Mouse (Mus musculus) limb, embryonic 14.5 days (tissue): ENCODE measurements at regions not wholly inside any gene's neighbourhood (a gene's known extent, or its start where the extent isn't known, plus 50 kb on each side); places are given as distances from the start of the nearest gene placed in this dataset.

ENCODE experiments used
- ATAC-seq: fragments of 200-750 bp; cut with Nextera tagmentation; 2 replicates; pipeline ENCODE4 v1.8.0; 2017; ENCODE audit warnings: low read depth, moderate number of reproducible peaks, moderate TSS enrichment; ENCODE audit not compliant: low FRiP score
- DNase-seq: peaks from one replicate; pipeline ENCODE4 v3.0.0-alpha.2; 2015; ENCODE audit warnings: low spot score
- H3K27ac ChIP-seq: fragments of 300-500 bp; sonication (generic); replicated peaks from 2 replicates; pipeline ENCODE4 v1.5.1; 2014; ENCODE audit warnings: low read depth, mild to moderate bottlenecking, low read length, moderate library complexity, mixed read lengths
- H3K27me3 ChIP-seq: fragments of 300-500 bp; sonication (generic); 2 replicates; pipeline ENCODE4 v1.6.1; 2014; ENCODE audit warnings: low read length, mixed read lengths; ENCODE audit not compliant: control insufficient read depth, insufficient read depth
- H3K36me3 ChIP-seq: fragments of 300-500 bp; sonication (generic); 2 replicates; pipeline ENCODE4 v1.6.1; 2014; ENCODE audit warnings: mild to moderate bottlenecking, low read length, moderate library complexity, mixed read lengths; ENCODE audit not compliant: control insufficient read depth, insufficient read depth
- H3K4me1 ChIP-seq: fragments of 300-500 bp; sonication (generic); 2 replicates; pipeline ENCODE4 v1.6.1; 2014; ENCODE audit warnings: antibody characterized with exemption, low read length, mixed read lengths; ENCODE audit not compliant: control insufficient read depth, insufficient read depth
- H3K4me2 ChIP-seq: fragments of 300-500 bp; sonication (generic); replicated peaks from 2 replicates; pipeline ENCODE4 v1.6.1; 2014; ENCODE audit warnings: low read depth, mild to moderate bottlenecking, low read length, moderate library complexity; ENCODE audit not compliant: severe bottlenecking
- H3K4me3 ChIP-seq: fragments of 300-500 bp; sonication (generic); replicated peaks from 2 replicates; pipeline ENCODE4 v1.5.1; 2014; ENCODE audit warnings: low read length
- H3K9ac ChIP-seq: fragments of 300-500 bp; sonication (generic); 2 replicates; pipeline ENCODE4 v1.6.1; 2014; ENCODE audit warnings: mild to moderate bottlenecking, low read depth, low read length, moderate library complexity; ENCODE audit not compliant: severe bottlenecking
- H3K9me3 ChIP-seq: fragments of 300-500 bp; sonication (generic); 2 replicates; pipeline ENCODE4 v1.6.1; 2016; ENCODE audit warnings: low read length; ENCODE audit not compliant: control insufficient read depth
- POLR2A ChIP-seq: fragments of 200-500 bp; IDR thresholded peaks from 2 replicates; pipeline ENCODE4 v1.8.0; 2012; ENCODE audit warnings: inconsistent platforms, mild to moderate bottlenecking, moderate library complexity, borderline replicate concordance; ENCODE audit not compliant: insufficient read depth, insufficient read length; ENCODE audit errors: extremely low read depth
- WGBS: fragments of 180-500 bp; shearing (Covaris S2); extraction: QIAGEN DNeasy Blood & Tissue Kit; methylation state at CpG from one replicate; pipeline ENCODE4 v1.1.7; 2014; 5-methylcytosine and 5-hydroxymethylcytosine counted together

DNA sequence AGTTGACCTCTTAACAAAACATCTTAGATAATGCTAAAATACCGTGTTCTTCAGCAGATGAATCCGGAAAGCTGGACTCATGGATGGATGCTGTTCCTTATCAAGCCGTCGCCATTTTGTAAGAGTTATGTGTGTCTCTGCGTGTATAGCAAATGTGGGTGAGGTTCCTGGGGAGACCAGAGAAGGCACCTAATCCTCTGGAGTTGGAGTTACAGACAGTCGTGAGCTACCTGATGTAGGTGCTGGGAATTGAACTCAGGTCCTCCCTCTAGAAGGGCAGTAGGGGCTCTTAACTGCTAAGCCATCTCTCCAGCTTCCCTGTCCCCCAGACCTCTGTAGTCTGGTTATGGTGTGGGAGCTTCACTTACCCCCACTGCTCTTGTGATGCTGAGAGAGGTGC, 84.4 kb upstream of the Psmd7 start:
- H3K4me2 ChIP-seq: no peak overlapping the region
- no peak overlapping the region for H3K9ac ChIP-seq
- ATAC-seq: no peak
- H3K36me3 ChIP-seq: no peaks in the 10 kb centered on the region
- no peak overlapping the region for H3K27ac ChIP-seq
- 88% methylated on average over 6 of the region's 6 CpGs for WGBS
- H3K4me1 ChIP-seq: 0 out of 2 replicates have a peak, but pooled peaks cover 3% of the 10 kb centered on the region
- no peaks in the 10 kb centered on the region for H3K27me3 ChIP-seq
- no peak overlapping the region for H3K4me3 ChIP-seq
- TF ChIP-seq POLR2A: no peak
- no peak for DNase-seq
- 0 out of 2 replicates have a peak, but pooled peaks cover 3% of the 10 kb centered on the region for H3K9me3 ChIP-seq

DNA sequence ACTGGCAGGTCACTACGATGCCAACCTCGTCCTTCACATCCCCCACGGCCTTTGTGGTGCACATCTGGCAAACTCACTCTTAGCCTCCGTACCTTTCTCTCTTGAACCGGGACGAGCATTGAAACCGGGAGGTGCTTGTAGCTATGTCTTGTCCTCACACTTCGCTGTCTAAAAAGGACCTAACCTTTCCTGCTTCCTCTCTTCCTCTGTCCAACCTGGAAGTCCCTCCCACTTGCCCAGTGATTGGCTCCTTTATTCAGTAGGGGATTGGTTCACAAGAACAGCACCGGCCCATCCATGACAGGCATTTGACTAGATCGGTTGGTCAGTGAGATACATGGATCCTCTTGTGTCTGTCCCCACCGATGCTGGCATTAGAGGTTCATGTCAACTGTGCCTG, 93.8 kb upstream of the Psmd7 start:
- H3K4me1 ChIP-seq: peaks cover 10% of the 10 kb centered on the region
- no peak overlapping the region for H3K4me2 ChIP-seq
- H3K9ac ChIP-seq: no peak overlapping the region
- H3K27ac ChIP-seq: no peak overlapping the region
- H3K27me3 ChIP-seq: no peaks in the 10 kb centered on the region
- H3K4me3 ChIP-seq: no peak overlapping the region
- 87% methylated on average over 11 of the region's 11 CpGs for WGBS
- DNase-seq (no peak), ATAC-seq (no peak)
- H3K36me3 ChIP-seq: no peaks in the 10 kb centered on the region
- 0 out of 2 replicates have a peak, but pooled peaks cover 3% of the 10 kb centered on the region for H3K9me3 ChIP-seq
- TF ChIP-seq POLR2A: no peak

DNA sequence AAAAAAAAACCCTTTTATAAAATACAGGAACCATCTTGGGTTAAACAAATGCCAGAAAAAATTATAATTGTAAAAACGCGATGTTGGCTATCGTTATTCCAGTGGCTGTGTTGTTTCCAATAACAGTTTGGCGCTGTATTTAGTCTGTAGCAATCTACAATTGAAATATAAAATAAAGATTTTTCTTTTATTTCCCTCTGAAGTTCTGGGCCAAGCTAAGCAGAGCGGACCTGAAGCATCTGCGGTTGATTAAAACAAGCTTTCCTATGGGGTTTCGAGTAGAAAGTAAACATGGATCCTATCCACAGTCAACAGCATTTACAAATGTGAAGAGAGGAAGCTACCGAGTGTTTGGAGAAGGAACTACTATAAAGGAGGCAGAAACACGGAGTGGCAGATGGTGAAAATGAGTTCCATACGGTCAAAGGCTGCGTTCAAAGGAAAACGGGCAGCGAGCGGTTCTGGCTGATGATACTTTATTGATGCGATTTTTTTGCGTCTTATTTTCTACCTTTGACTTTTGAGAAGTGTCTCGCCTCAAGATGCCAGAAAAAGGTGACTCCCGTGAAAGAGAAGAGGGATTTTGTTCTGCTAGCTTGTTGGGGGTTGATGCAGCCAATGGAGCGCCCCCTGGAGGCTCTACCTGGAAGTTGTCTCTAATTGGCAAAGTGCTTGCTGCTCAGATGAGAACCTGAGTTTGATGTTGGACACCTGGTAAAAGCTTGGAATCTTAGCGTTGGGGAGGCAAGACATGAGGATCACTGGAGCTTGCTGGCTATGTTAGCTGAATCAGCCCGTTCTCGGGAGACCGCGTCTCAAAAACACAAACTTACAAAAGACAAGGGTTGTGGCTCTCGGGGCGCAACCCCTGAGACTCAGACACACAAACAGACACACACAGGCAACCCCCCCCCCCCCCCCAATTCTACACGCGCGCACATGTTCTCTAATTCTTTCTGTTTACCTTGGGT, 96.7 kb upstream of the Psmd7 start:
- Histone ChIP-seq H3K9ac (no peak overlapping the region), H3K9me3 (no peaks in the 10 kb centered on the region), H3K36me3 (no peaks in the 10 kb centered on the region), H3K4me1 (peaks cover 10% of the 10 kb centered on the region), H3K4me3 (peak overlapping the region; percentile 6), H3K27me3 (no peaks in the 10 kb centered on the region), H3K27ac (peak overlapping the region; percentile 21), H3K4me2 (peak overlapping the region; percentile 25)
- TF ChIP-seq POLR2A: no peak
- peak; percentile 79; the same call in 1 of the 2 replicates for ATAC-seq
- 31% methylated on average over 29 of the region's 29 CpGs for WGBS
- DNase-seq: peak; percentile 68

DNA sequence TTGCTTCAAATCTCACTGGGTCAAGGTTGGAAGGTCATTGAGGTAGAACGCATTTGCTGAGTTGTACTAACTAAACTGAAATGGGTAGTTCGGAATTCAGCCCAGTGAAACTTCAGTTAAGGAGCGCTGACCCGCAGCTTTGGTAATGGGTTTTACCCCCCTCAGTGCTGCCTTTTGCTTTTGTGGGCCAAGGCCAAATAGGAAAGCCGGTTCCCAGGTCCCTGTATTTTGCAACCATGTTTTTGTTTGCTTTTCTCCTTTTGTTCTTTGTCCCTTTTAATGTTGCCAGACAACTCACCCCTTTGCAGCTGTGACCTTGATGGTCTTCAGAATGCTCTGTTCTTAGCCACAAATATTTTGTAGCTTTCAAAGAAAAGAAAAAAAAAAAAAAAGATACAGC, 98.7 kb upstream of the Psmd7 start:
- Histone ChIP-seq H3K27ac (no peak overlapping the region), H3K27me3 (no peaks in the 10 kb centered on the region), H3K4me3 (no peak overlapping the region), H3K4me2 (no peak overlapping the region), H3K4me1 (peaks cover 10% of the 10 kb centered on the region), H3K9ac (no peak overlapping the region), H3K36me3 (no peaks in the 10 kb centered on the region), H3K9me3 (no peaks in the 10 kb centered on the region)
- ATAC-seq: no peak
- no peak for DNase-seq
- no peak for TF ChIP-seq POLR2A
- WGBS: 75% methylated on average over 5 of the region's 5 CpGs

DNA sequence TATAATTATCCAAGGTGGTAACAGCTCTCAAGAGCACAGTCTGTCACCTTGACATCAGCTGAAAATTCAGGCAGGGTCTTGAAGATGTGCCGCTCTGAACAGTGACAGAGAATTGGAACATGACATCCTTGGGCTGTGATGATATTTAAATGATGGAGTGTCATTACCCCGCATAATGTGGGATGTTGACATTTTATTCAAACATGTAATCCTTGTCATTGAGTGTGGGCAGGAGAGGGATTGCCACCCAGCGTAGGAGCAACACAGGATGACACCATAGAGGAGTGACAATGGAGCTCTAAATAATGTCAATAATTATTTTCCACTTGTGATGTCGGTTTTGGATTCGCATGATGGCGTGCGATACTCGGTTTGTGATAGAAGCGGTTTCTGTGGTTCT, 99.3 kb upstream of the Psmd7 start:
- 97% methylated on average over 9 of the region's 9 CpGs for WGBS
- Histone ChIP-seq H3K4me2 (no peak overlapping the region), H3K9ac (no peak overlapping the region), H3K27ac (no peak overlapping the region), H3K27me3 (no peaks in the 10 kb centered on the region), H3K9me3 (no peaks in the 10 kb centered on the region), H3K4me1 (peaks cover 10% of the 10 kb centered on the region), H3K4me3 (no peak overlapping the region), H3K36me3 (no peaks in the 10 kb centered on the region)
- TF ChIP-seq POLR2A: no peak
- DNase-seq (no peak), ATAC-seq (no peak)
